Comparison of ENCODE assay signal across 13 mouse cellular contexts in the genomic region with DNA sequence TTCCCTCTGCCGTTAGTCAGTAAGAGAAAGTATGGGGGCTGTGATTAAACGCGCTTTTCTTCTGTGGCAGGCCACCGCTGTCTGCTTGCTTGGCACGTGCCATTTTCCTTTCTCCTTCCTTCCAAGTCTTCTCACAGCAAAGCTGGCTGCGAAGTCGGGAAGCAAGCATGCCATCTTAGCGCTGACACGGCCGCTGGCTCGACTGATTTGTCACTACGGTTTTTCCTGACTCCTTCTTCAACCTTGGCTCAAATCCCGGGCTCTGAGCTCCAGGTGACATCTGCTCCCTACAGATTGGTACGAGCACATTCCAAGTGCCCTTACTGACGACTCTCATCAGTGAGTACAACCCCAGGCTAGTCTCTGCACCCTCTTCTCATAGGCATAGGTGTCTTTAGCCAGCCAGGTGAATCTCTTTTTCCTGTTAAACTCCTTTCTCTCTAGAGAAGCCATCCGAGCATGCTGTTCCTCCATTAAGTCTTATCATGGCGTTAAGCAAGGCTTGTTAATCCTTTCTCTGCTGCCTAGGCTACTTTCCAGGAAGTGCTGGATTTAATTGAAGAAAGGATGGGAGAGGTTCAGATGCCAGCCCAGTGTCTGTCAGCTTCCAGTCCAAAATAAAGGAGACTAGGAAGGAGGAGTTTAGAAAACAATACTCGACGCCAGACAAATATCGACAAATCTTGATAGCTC. TPM values are rescaled to one million over a fixed set of nuclear protein-coding genes. Genes with fewer than 3 reads are reported as not detected.
DNase-seq lines count a peak whose midpoint lies in the region; ATAC-seq and TF ChIP-seq lines count a peak whose summit lies in the region.
"Had no signal": no experiment of that assay in that cellular context is flagged by ENCODE, and none has a peak within 500 bp of the region (broad histone marks: within the 10 kb centered on the region; RNA-seq: fewer than 3 reads in every experiment).

No protein-coding gene starts in this region.

- no peak for TF ChIP-seq EP300 in liver, postnatal 0 days (IDR thresholded peaks at IDR 0.05; ENCODE audit: low read depth)

- 74% methylated on average over 20 of the region's 20 CpGs for WGBS in liver, postnatal 0 days (ENCODE audit: insufficient replicate concordance)

- TF ChIP-seq CTCF in liver, postnatal 0 days (IDR thresholded peaks at IDR 0.05; ENCODE audit: low read depth) = no peak

- H3K36me3 ChIP-seq in liver, postnatal 0 days (replicated peaks; ENCODE audit: insufficient read depth, low read length) = no peaks in the 10 kb centered on the region

- no peak overlapping the region for H3K9ac ChIP-seq in liver, postnatal 0 days (replicated peaks)

- no peaks in the 10 kb centered on the region for H3K9me3 ChIP-seq in liver, postnatal 0 days (ENCODE audit: low read length)

- H3K4me2 ChIP-seq in liver, postnatal 0 days (ENCODE audit: low read depth, low read length) = no peak overlapping the region

- no peaks in the 10 kb centered on the region for H3K27me3 ChIP-seq in liver, postnatal 0 days (ENCODE audit: insufficient read depth, low read length)

- H3K4me1 ChIP-seq in liver, postnatal 0 days (ENCODE audit: insufficient read depth) = no peaks in the 10 kb centered on the region

- DNase-seq in heart, adult 11 months = peak; percentile 79
- DNase-seq in heart, postnatal 4 days = no peak
- DNase-seq in right cerebral cortex, postnatal 10 days (ENCODE audit: low spot score in 2 of 2) = peak; percentile 56 to 75
- DNase-seq in right cerebral cortex, adult 2 months (ENCODE audit: low spot score in 2 of 2) = no peak
- peak; percentile 91 to 92 for DNase-seq in cerebellum, postnatal 25 days
- DNase-seq in right cerebral cortex, postnatal 4 days = peak; percentile 47
- no peak for DNase-seq in adrenal gland, adult 18-20 months (ENCODE audit: low spot score in 2 of 2)
- no peak for DNase-seq in liver, postnatal 0 days
- DNase-seq: adrenal gland, postnatal 10 days; heart, adult 2 months; kidney, adult 9 months; lung, adult 2 months; thymus, postnatal 25 days had no signal

- H3K4me3 ChIP-seq in liver, postnatal 0 days (ENCODE audit: low read depth, low read length) = no peak overlapping the region
- H3K4me3 ChIP-seq: heart, adult 2 months had no signal

- no peak overlapping the region for H3K27ac ChIP-seq in liver, postnatal 0 days (ENCODE audit: low read depth)
- H3K27ac ChIP-seq: heart, adult 2 months had no signal

- ATAC-seq in liver, postnatal 0 days = no peak

RNA-seq across cellular contexts. Expression of gene Api5, which starts 42.1 kb away (rescaled TPM):
- 10 to 100 TPM; 55.7 to 56.3 TPM for total RNA-seq in heart, postnatal 4 days (2021)
- total RNA-seq in adrenal gland, adult 18-20 months (2021) = 10 to 100 TPM; 73.2 to 84.0 TPM
- 36.1 and 42.3 TPM in 2 replicates for polyA plus RNA-seq in liver, postnatal 0 days (2015; fragmentation: Nextera tagmentation; extraction: Ambion mirVana)

Comparison
In these comparisons a context has a peak if more than half of its experiments do, and no peak if none do; other contexts are left out.
1. DNase-seq: peak in heart, adult 11 months (single experiment), right cerebral cortex, postnatal 10 days (2 of 2), cerebellum, postnatal 25 days (2 of 2) and right cerebral cortex, postnatal 4 days (single experiment); none in heart, postnatal 4 days (single experiment), right cerebral cortex, adult 2 months (0 of 2), adrenal gland, adult 18-20 months (0 of 2) and liver, postnatal 0 days (single experiment).